Mouse (Mus musculus) stomach, postnatal 0 days (tissue): Measurements from ENCODE around the gene Lpar3.

Experiments
- CTCF ChIP-seq: IDR thresholded peaks from 2 replicates; pipeline ENCODE4 v1.5.1; 2016; ENCODE audit warnings: antibody characterized with exemption, low read depth, mild to moderate bottlenecking, moderate library complexity
- EP300 ChIP-seq: optimal IDR thresholded peaks from 2 replicates; pipeline ENCODE3; 2016; ENCODE audit warnings: antibody characterized with exemption

DNA sequence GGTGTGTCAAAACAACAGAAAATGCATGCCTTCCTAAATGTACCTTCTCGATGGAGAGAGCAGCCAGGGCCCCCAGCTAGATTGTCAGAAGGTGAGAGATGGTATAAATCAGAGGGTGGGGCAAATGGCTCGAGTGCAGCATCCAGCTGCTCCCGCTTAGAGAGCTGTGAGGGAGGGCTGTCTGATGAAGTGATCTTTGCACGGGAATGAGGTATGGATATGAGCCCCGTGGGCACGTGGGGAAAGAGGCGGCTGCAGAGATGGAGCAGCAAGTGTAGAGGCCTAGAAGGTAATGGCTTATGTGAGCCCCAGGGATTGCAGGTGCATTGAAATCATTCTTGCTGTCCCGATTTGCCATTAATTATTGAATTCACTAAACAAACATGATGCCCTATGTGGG is 15.5 kb downstream of the Lpar3 start:
- TF ChIP-seq EP300 (no peak), CTCF (no peak)
